Mouse (Mus musculus) thymus, adult 2 months (tissue): ENCODE results near the gene Samd15. TPM values are rescaled to one million over a fixed set of nuclear protein-coding genes. Genes with fewer than 3 reads are reported as not detected.

Experiments
- DNase-seq: peaks from one replicate; pipeline ENCODE4 v3.0.0; 2021
- H3K27ac ChIP-seq: fragments of 200-500 bp; 2 replicates; pipeline ENCODE4 v1.5.1; 2012; ENCODE audit warnings: low read length, control low read depth; ENCODE audit not compliant: control insufficient read depth, insufficient read depth
- H3K27me3 ChIP-seq: fragments of 200-500 bp; 2 replicates; pipeline ENCODE4 v1.6.1; 2012; ENCODE audit warnings: mild to moderate bottlenecking, low read length, moderate library complexity, mixed read lengths; ENCODE audit not compliant: control insufficient read depth, insufficient read depth
- H3K36me3 ChIP-seq: fragments of 200-500 bp; 2 replicates; pipeline ENCODE4 v1.6.1; 2012; ENCODE audit warnings: mild to moderate bottlenecking, low read length, moderate library complexity; ENCODE audit not compliant: control insufficient read depth, insufficient read depth
- H3K4me1 ChIP-seq: fragments of 200-500 bp; replicated peaks from 2 replicates; pipeline ENCODE4 v1.6.1; 2012; ENCODE audit warnings: low read length; ENCODE audit not compliant: control insufficient read depth, insufficient read depth
- H3K4me3 ChIP-seq: fragments of 200-500 bp; 2 replicates; pipeline ENCODE4 v1.5.1; 2012; ENCODE audit warnings: mild to moderate bottlenecking, low read length, control low read depth, moderate library complexity; ENCODE audit not compliant: control insufficient read depth, insufficient read depth
- CTCF ChIP-seq: fragments of 200-500 bp; IDR thresholded peaks from 2 replicates; pipeline ENCODE4 v1.5.1; 2012; ENCODE audit warnings: mild to moderate bottlenecking, control low read depth, low read length, moderate library complexity, borderline replicate concordance; ENCODE audit not compliant: control insufficient read depth, poor library complexity, insufficient read depth; ENCODE audit errors: extremely low read depth
- POLR2A ChIP-seq: fragments of 200-500 bp; IDR thresholded peaks from 2 replicates; pipeline ENCODE4 v1.6.1; 2012; ENCODE audit warnings: mild to moderate bottlenecking, low read length, control low read depth, moderate library complexity; ENCODE audit not compliant: control insufficient read depth, poor library complexity, insufficient read depth; ENCODE audit errors: extremely low read depth
- WGBS: fragments of 180-500 bp; shearing (Covaris S2); methylation state at CpG from one replicate; pipeline ENCODE4 v1.1.7; 2018; 5-methylcytosine and 5-hydroxymethylcytosine counted together
- polyA plus RNA-seq: library from polyadenylated mRNA; depleted of rRNA; stranded (reverse); fragments of >200 nt; gene quantifications from 2 replicates; pipeline ENCODE4 v1.2.3, GENCODE M21; 2012

The Samd15 gene
- polyA plus RNA-seq, 1 experiment, result 0.49 TPM

GRCm38 (mm10) chr12:87226801-87227200 is 27.3 kb downstream of the Samd15 start:
- WGBS, result 92% methylated on average over 7 of the region's 7 CpGs
- Histone ChIP-seq H3K4me3 (no peak overlapping the region), H3K36me3 (no peaks in the 10 kb centered on the region), H3K27ac (no peak overlapping the region), H3K27me3 (no peaks in the 10 kb centered on the region), H3K4me1 (peaks cover 3% of the 10 kb centered on the region; the same call in 1 of the 2 replicates)
- no peak for TF ChIP-seq CTCF
- TF ChIP-seq POLR2A, result no peak
- no peak for DNase-seq

DNA sequence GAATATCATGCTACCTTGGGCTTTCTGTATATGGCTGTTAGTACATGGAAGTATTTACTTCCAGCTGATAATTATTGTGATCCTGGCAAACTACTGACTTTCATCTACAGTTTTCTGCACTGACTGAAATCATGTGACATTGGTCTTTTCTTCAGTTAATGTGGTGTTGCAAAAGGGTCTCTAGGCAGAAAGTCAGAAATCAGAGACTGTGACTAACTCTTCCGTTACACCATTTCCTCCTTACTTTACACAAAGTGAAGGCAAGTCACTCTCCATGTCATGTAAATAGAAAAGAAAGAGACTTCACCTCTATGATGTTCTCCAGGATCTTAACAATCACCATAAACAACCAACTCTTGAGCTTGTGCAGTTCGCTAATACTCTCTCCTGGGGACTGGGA is 30.1 kb downstream of the Samd15 start:
- no peak overlapping the region for H3K4me3 ChIP-seq
- no peak for DNase-seq
- H3K27me3 ChIP-seq, result no peaks in the 10 kb centered on the region
- peaks cover 3% of the 10 kb centered on the region; the same call in 1 of the 2 replicates for H3K4me1 ChIP-seq
- H3K36me3 ChIP-seq, result no peaks in the 10 kb centered on the region
- no peak for TF ChIP-seq POLR2A
- no peak for TF ChIP-seq CTCF
- 96% methylated on average over 2 of the region's 2 CpGs for WGBS
- H3K27ac ChIP-seq, result no peak overlapping the region

DNA sequence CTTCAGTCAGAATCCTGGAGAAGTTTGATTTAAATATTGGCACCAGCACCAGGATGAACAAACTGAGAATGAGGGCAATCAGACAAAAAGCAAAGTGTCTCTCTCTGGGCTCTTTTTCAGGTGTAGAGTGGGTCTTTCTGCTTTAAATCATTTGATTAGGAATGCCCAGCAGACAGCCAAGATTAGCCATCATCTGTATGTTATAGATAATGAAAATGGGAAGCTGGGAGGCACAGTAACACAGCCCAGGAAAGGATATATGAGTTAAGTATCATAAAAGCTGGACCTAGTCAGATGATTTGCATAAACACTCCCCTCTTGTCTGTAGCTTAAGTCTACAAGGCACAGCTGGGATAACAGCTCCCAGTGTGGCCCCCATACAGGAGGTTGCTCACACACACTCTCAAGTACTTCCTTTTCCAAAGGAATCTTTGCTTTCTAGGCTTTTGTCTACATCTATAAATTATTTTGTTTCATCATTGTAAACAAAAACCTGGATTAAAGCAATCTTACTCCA is 30.9 kb downstream of the Samd15 start:
- TF ChIP-seq POLR2A (no peak), CTCF (no peak)
- no peak for DNase-seq
- no peak overlapping the region for H3K4me3 ChIP-seq
- no peak overlapping the region for H3K27ac ChIP-seq
- no peaks in the 10 kb centered on the region for H3K36me3 ChIP-seq
- H3K27me3 ChIP-seq, result no peaks in the 10 kb centered on the region
- no peaks in the 10 kb centered on the region for H3K4me1 ChIP-seq

DNA sequence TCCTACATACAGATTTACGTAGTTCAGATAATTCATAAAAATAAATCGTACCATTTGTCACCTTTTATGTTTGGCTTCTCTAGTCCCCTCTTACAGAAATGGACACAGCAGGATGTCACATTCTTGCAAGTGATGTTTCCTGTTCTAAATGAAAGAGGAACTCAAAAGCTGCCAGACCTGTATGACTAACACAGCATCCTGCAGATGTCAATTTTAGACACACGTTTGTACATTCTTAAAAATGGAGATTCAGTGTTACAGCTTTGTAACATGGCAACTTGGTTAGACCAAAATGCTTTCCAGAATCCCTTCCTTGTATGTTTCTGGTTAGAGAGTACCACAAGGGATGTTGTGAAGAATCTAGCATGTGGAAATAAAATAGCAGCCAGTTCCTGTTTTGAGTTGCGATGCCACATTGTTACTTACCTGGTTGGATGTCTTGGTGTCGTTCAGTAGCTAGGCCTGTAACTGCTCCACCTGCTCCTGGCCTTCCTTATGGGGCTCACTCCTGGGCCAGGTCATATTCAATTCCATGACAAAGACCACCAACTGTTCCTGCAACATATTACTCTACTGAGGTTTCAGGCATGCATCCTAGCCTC is 37.5 kb downstream of the Samd15 start:
- no peaks in the 10 kb centered on the region for H3K4me1 ChIP-seq
- 31% methylated on average over 5 of the region's 5 CpGs for WGBS
- H3K27me3 ChIP-seq, result no peaks in the 10 kb centered on the region
- H3K4me3 ChIP-seq, result no peak overlapping the region
- DNase-seq, result no peak
- no peak overlapping the region for H3K27ac ChIP-seq
- peaks cover 20% of the 10 kb centered on the region for H3K36me3 ChIP-seq
- no peak for TF ChIP-seq CTCF
- TF ChIP-seq POLR2A, result no peak

DNA sequence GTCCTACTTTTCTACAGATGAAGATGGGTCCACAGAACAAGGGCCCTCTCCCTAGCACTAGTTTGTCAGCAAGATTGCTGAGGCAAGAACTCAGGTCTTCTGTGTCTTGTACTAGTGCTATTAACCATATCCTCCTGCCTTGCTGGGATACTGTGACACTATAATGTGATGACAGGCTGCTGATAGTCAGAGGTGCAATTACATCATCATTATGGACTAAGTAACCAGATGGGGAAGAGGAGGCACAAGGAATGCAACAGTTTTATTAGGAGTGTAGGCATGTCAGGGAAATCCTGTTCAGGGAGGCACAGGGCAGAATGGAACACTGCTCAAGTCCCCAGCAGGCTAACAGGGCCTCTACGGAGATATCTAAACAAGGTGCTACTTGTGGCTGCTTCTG is 39.1 kb downstream of the Samd15 start, which contains the start of gene Noxred1:
Gene Noxred1 (minus strand): TSS at position 101 of the 400 bp plus-strand sequence.
- no peak within 1 kb of the TSS for H3K4me3 ChIP-seq
- no peak for TF ChIP-seq POLR2A
- no peak for TF ChIP-seq CTCF
- H3K27me3 ChIP-seq, result no peaks in the 10 kb centered on the region
- H3K27ac ChIP-seq, result no peak within 1 kb of the TSS
- peaks cover 20% of the 10 kb centered on the region for H3K36me3 ChIP-seq
- DNase-seq, result no peak
- H3K4me1 ChIP-seq, result no peaks in the 10 kb centered on the region
- 100% methylated on average over 1 of the region's 1 CpGs for WGBS

- Histone ChIP-seq H3K4me3 (no peak overlapping the region), H3K27me3 (no peaks in the 10 kb centered on the region), H3K27ac (no peak overlapping the region), H3K36me3 (peaks cover 38% of the 10 kb centered on the region), H3K4me1 (no peaks in the 10 kb centered on the region)
- DNase-seq, result no peak
- WGBS, result 96% methylated on average over 6 of the region's 6 CpGs
- TF ChIP-seq POLR2A (no peak), CTCF (no peak)
These were observed 50.6 kb downstream of the Samd15 start for GRCm38 (mm10) chr12:87250161-87250560.

- Histone ChIP-seq H3K27me3 (no peaks in the 10 kb centered on the region), H3K4me3 (no peak overlapping the region), H3K27ac (no peak overlapping the region), H3K4me1 (no peaks in the 10 kb centered on the region), H3K36me3 (peaks cover 42% of the 10 kb centered on the region)
- 95% methylated on average over 6 of the region's 6 CpGs for WGBS
- DNase-seq, result no peak
- TF ChIP-seq POLR2A (no peak), CTCF (no peak)
These were observed 54.4 kb downstream of the Samd15 start for GRCm38 (mm10) chr12:87253878-87254277.
